Mouse (Mus musculus): ENCODE results near the gene Cip2a. TPM values are rescaled to one million over a fixed set of nuclear protein-coding genes. Genes with fewer than 3 reads are reported as not detected.

The Cip2a gene
- polyA plus RNA-seq, 1 experiment from 2014 or later = 65.8 TPM

- 75% methylated on average over 1 of the region's 1 CpGs for WGBS
These were observed 63.2 kb downstream of the Cip2a start, which contains the start of gene Myh15 for GRCm38 (mm10) chr16:49057186-49057585. Gene Myh15, plus strand, starts transcription at chr16:49057486.

More at GRCm38 (mm10) chr16:49057186-49057585, 63.2 kb downstream of the Cip2a start, which contains the start of gene Myh15:
- Histone ChIP-seq H3K4me2 (ENCODE audit: low read depth, low read length) (no peak within 1 kb of the TSS), H3K9me3 (replicated peaks; ENCODE audit: control insufficient read depth, low read length) (no peaks in the 10 kb centered on the region), H3K9ac (replicated peaks; ENCODE audit: low read length) (no peak within 1 kb of the TSS), H3K27ac (replicated peaks; ENCODE audit: low read depth, low read length) (no peak within 1 kb of the TSS), H3K27me3 (ENCODE audit: control insufficient read depth, insufficient read depth, low read length) (no peaks in the 10 kb centered on the region), H3K4me3 (ENCODE audit: low read depth, low read length) (no peak within 1 kb of the TSS), H3K36me3 (replicated peaks; ENCODE audit: control insufficient read depth, insufficient read depth, low read depth, low read length) (no peaks in the 10 kb centered on the region), H3K4me1 (ENCODE audit: control insufficient read depth, insufficient read depth, low read length) (no peaks in the 10 kb centered on the region)
- ATAC-seq (replicated peaks; ENCODE audit: insufficient number of reproducible peaks, low FRiP score, low TSS enrichment, low read depth) (no peak), DNase-seq (ENCODE audit: low spot score) (no peak)

Other genes with a start within 250 kb of the Cip2a start
- gene Trat1, start 222.2 kb upstream of the Cip2a start, polyA plus RNA-seq (2014; fragmentation: Nextera tagmentation; extraction: Ambion mirVana) = not detected in 2 replicates
- gene Retnlb, start 177.3 kb upstream of the Cip2a start, polyA plus RNA-seq (2014; fragmentation: Nextera tagmentation; extraction: Ambion mirVana) = not detected in 2 replicates
- not detected in 2 replicates for gene Retnla, start 151.6 kb upstream of the Cip2a start, polyA plus RNA-seq (2014; fragmentation: Nextera tagmentation; extraction: Ambion mirVana)
- gene Retnlg, start 121.6 kb upstream of the Cip2a start, polyA plus RNA-seq (2014; fragmentation: Nextera tagmentation; extraction: Ambion mirVana) = not detected in 2 replicates
- gene Dzip3, start within 50 bp of the Cip2a start, polyA plus RNA-seq (2014; fragmentation: Nextera tagmentation; extraction: Ambion mirVana) = 50.5 and 61.0 TPM in 2 replicates
- gene Myh15, start 63.3 kb downstream of the Cip2a start, polyA plus RNA-seq (2014; fragmentation: Nextera tagmentation; extraction: Ambion mirVana) = not detected in 2 replicates

Measured in embryonic facial prominence, embryonic 11.5 days (tissue).